Mouse (Mus musculus) kidney, adult 2 months (tissue): ENCODE data around the gene 9330161L09Rik. TPM values are rescaled to one million over a fixed set of nuclear protein-coding genes. Genes with fewer than 3 reads are reported as not detected.

ENCODE experiments used
- DNase-seq: peaks from one replicate; pipeline ENCODE4 v3.0.0; 2021
- H3K27ac ChIP-seq: fragments of 200-500 bp; 2 replicates; pipeline ENCODE4 v1.5.1; 2012; ENCODE audit warnings: low read depth, low read length, control low read depth, inconsistent platforms; ENCODE audit not compliant: insufficient read depth
- H3K27me3 ChIP-seq: fragments of 200-500 bp; replicated peaks from 2 replicates; pipeline ENCODE4 v1.6.1; 2012; ENCODE audit warnings: mild to moderate bottlenecking, moderate library complexity, low read length, inconsistent platforms; ENCODE audit not compliant: control insufficient read depth, insufficient read depth
- H3K36me3 ChIP-seq: fragments of 200-500 bp; 2 replicates; pipeline ENCODE4 v1.6.1; 2012; ENCODE audit warnings: mild to moderate bottlenecking, moderate library complexity, low read length, inconsistent platforms; ENCODE audit not compliant: control insufficient read depth, insufficient read depth
- H3K4me1 ChIP-seq: fragments of 200-500 bp; 2 replicates; pipeline ENCODE4 v1.6.1; 2011; ENCODE audit warnings: low read length; ENCODE audit not compliant: control insufficient read depth, insufficient read depth
- H3K4me3 ChIP-seq: fragments of 200-500 bp; 2 replicates; pipeline ENCODE4 v1.5.1; 2011; ENCODE audit warnings: mild to moderate bottlenecking, low read depth, low read length, control low read depth; ENCODE audit not compliant: insufficient read depth
- CTCF ChIP-seq: fragments of 200-500 bp; conservative IDR thresholded peaks from 2 replicates; pipeline ENCODE4 v1.5.1; 2011; ENCODE audit warnings: low read depth, mild to moderate bottlenecking, control low read depth, low read length, moderate library complexity, mixed read lengths; ENCODE audit not compliant: insufficient read depth, insufficient read length
- POLR2A ChIP-seq: fragments of 200-500 bp; IDR thresholded peaks from one replicate; pipeline ENCODE4 v1.6.1; 2011; ENCODE audit warnings: low read depth, low read length, control low read depth
- WGBS: fragments of 180-500 bp; shearing (Covaris S2); methylation state at CpG from one replicate; pipeline ENCODE4 v1.1.7; 2018; 5-methylcytosine and 5-hydroxymethylcytosine counted together
- polyA plus RNA-seq: library from polyadenylated mRNA; depleted of rRNA; stranded (reverse); fragments of >200 nt; gene quantifications from 2 replicates; pipeline ENCODE4 v1.2.3, GENCODE M21; 2012

Gene 9330161L09Rik
- polyA plus RNA-seq, 1 experiment, result 0.81 TPM

DNA sequence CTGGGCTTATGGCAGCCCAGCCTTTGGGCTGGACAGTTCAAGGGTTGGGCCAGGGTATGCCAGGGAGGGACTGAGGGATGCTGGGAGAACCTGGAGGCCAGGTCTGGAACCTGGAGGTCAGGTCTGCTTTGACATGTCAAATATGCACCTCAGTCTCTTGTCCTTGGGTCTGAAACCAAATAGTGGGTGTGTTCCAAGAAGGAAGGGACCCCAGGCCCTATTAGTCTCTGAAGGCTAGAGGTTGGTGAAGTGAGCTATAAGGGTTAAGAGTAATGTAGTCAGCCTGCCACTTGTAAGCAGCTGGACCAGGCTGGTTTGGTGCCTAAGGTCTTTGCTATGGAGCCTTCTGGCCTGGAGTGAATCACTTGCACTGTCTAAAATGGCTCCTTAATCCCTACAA lies 27.2 kb upstream of the 9330161L09Rik start:
- no peak for TF ChIP-seq CTCF
- no peak for TF ChIP-seq POLR2A
- Histone ChIP-seq H3K27ac (peak overlapping the region; percentile 87), H3K4me3 (peak overlapping the region; percentile 61), H3K36me3 (no peaks in the 10 kb centered on the region), H3K27me3 (no peaks in the 10 kb centered on the region), H3K4me1 (peaks cover 12% of the 10 kb centered on the region)
- DNase-seq, result no peak

DNA sequence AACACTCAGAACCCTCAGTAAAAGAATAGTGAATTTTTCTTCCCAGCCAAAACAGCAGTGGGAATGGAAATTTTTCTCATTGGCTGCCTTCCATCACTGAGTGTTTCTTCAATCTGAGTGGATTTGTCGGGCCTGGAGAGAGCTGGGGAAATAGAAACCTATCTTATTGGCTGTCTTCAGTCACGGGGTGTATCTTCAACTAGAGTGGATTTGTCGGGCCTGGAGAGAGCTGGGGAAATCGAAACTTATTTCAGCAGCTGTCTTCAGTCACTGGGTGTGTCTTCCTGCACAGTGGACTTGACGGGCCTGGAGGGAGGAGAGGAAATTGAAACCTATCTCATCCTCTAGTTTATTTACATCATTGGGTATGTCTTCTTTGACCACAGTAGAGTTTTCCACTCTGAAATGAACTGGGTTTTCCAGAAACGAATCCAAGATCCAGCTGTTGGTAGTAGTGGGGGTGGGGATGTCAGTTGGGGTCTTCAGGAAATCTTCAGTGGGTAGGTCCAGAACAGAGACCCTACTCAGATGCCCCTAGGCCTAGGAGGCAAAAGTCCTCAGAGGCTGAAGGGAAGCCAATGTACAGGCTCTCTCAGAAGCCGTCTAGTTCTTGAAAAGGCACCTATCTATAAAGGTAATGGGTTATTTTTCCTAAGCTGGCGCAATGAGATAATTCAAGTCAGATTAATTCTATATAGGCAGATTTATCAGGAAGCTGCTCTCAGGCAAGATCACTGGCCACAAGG lies 26.5 kb upstream of the 9330161L09Rik start, which contains the start of gene Ifi27:
Gene Ifi27 (plus strand): TSS at position 226 of the 746 bp plus-strand sequence.
- DNase-seq, result peak; percentile 96
- H3K4me3 ChIP-seq, result peak within 1 kb of the TSS; percentile 61

DNA sequence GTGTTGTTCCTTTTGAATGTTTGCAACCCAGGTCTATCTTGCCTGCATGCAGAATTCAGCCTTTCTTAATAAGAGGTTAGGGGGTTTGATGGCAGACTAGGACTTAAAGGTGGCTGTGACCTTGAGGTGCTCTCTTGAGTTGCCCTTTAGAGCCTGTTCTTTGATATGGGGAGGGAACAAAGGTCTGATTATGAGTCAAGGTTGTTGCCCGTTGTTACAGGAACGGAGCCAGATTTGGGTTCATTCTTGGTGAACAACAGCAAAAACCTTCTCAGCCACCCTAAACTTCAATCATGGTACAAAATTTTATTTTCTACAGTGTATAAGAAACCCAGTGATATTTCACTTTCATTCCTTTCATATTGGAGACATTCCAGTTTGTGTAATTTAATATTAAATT lies 25.8 kb upstream of the 9330161L09Rik start:
- TF ChIP-seq CTCF (no peak), POLR2A (no peak)
- H3K36me3 ChIP-seq, result no peaks in the 10 kb centered on the region
- no peaks in the 10 kb centered on the region for H3K27me3 ChIP-seq
- peak; percentile 37 for DNase-seq
- no peak overlapping the region for H3K4me3 ChIP-seq
- H3K4me1 ChIP-seq, result peaks cover 12% of the 10 kb centered on the region
- 31% methylated on average over 2 of the region's 2 CpGs for WGBS
- H3K27ac ChIP-seq, result peak overlapping the region; percentile 89

More for the DNA sequence above, 26.5 kb upstream of the 9330161L09Rik start, which contains the start of gene Ifi27:
- H3K27ac ChIP-seq, result peak within 1 kb of the TSS; percentile 89
- H3K36me3 ChIP-seq, result no peaks in the 10 kb centered on the region
- no peaks in the 10 kb centered on the region for H3K27me3 ChIP-seq
- H3K4me1 ChIP-seq, result peaks cover 12% of the 10 kb centered on the region
- TF ChIP-seq POLR2A (no peak), CTCF (no peak)
- WGBS, result 27% methylated on average over 8 of the region's 8 CpGs

DNA sequence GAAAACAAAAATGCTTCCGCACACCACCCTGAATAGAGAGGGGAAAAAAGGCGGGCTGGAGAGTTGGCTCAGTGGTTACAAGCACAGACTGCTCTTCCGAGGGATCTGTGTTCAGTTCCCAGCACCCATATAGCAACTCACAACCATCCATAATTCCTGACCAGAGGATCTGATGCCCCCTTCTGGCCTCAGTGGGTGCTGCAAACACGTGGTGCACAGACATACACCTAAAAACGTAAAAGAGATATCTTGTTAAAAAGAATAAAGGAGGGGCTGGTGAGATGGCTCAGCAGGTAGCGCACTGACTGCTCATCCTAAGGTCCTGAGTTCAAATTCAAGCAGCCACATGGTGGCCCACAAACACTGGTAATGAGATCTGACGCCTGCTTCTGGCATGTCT lies 19.1 kb upstream of the 9330161L09Rik start:
- no peak for DNase-seq
- WGBS, result 91% methylated on average over 7 of the region's 7 CpGs
- H3K27ac ChIP-seq, result no peak overlapping the region

DNA sequence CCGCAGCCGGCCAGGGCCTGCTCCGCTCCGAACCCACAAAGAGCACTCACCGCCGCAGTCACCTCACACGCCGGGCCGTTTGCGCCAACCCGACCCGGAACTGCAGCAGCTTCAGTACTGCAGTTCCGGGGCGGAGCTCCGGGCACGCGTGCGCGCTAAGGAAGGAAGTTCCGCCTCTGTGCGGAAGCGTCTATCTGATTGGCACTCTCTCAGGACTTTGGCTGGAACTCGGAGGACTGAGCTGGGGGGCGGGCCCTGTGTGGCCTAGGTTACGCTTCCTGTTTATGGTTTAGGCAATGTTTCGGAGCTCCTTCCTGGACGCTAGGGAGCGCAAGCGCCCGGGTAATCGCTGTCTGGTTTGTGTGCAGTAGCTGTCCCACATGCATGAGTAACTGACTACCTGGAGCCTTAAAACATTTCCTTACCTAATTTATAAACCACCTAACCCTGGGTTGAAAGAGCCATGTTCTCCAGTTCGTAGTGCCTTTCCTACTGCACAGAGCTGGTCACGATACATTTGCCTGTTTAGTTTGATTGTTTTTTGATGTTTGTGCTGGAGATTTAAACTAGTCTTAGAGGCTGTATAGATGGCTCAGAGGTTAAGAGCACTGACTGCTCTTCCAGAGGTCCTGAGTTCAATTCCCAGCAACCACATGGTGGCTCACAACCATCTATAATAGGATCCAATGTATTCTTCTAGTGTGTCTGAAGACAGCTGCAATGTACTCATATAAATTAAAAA lies 18.3 kb upstream of the 9330161L09Rik start, which contains the start of gene Ddx24:
Gene Ddx24 (minus strand): TSS at position 102 of the 742 bp plus-strand sequence.
- H3K4me1 ChIP-seq, result peaks cover 10% of the 10 kb centered on the region
- no peaks in the 10 kb centered on the region for H3K27me3 ChIP-seq
- DNase-seq, result peak; percentile 100
- H3K4me3 ChIP-seq, result peak within 1 kb of the TSS; percentile 85
- WGBS, result under 1% methylated on average over 33 of the region's 33 CpGs
- H3K36me3 ChIP-seq, result no peaks in the 10 kb centered on the region; the same call in 1 of the 2 replicates
- TF ChIP-seq POLR2A, result peak; percentile 17
- peak; percentile 96 for TF ChIP-seq CTCF
- peak within 1 kb of the TSS; percentile 37; the same call in 1 of the 2 replicates for H3K27ac ChIP-seq

More for the DNA sequence above, 19.1 kb upstream of the 9330161L09Rik start:
- Histone ChIP-seq H3K27me3 (no peaks in the 10 kb centered on the region), H3K4me1 (peaks cover 10% of the 10 kb centered on the region), H3K4me3 (no peak overlapping the region), H3K36me3 (no peaks in the 10 kb centered on the region; the same call in 1 of the 2 replicates)
- TF ChIP-seq CTCF (no peak), POLR2A (no peak)

DNA sequence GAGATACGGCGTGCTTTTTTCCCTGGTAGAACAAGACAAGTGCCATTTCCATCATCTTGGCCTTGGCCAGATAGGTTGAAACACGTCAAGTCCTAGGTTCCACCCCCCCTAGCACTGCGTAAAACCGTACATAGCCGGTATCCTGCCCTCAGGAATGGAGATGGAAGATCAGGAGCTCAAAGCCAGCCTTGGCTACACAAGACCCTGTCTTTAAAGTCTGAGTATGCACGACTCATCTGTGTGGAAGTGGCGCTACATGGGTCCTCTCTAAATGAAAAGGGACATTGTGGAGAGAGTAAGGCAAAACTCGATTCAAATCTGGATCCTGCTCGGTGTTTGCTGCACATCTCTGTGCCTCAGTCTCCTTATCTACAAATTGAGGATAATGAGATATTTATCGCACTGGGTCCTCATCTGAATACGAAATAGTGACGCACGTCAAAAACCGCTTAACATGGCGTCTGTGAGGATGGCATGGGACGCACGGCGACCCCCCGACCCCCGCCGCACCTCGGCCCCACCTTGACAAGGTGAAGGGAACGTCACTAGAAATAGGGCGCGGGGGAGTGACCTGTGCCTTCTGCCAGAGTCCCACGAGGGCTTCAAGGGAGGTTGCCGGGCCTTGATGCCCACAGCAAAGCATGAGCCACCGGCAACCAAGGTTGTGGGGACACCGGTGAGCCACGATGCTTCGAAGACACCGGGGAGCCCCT lies 17.6 kb upstream of the 9330161L09Rik start:
- Histone ChIP-seq H3K27ac (peak overlapping the region; percentile 19; the same call in 1 of the 2 replicates), H3K4me3 (peak overlapping the region; percentile 85), H3K36me3 (no peaks in the 10 kb centered on the region; the same call in 1 of the 2 replicates), H3K4me1 (peaks cover 10% of the 10 kb centered on the region), H3K27me3 (no peaks in the 10 kb centered on the region)
- WGBS, result 7% methylated on average over 33 of the region's 33 CpGs
- DNase-seq, result no peak
- TF ChIP-seq CTCF (no peak), POLR2A (no peak)

DNA sequence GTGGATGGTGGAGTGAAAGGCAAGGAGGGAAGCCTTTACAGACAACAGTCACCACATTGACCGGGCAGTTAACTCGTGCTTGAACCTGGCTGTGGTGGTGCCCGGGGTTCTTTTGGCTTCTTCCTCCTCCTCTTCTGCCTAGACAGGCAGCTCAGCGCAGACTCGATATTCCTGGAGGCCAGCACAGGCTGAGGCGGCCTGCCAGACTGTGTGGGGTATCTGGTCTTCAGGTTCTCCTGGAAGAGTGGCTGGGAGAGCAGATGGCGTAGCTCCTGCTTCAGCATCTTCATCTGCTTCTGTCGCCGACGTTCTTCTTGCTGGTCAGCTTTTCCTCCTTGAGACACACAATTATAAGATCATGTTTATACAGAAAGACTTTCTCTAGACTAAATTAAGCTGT lies 524 bp upstream of the 9330161L09Rik start:
- Histone ChIP-seq H3K27ac (no peak overlapping the region), H3K36me3 (0 out of 2 replicates have a peak, but pooled peaks cover 2% of the 10 kb centered on the region), H3K27me3 (no peaks in the 10 kb centered on the region), H3K4me1 (no peaks in the 10 kb centered on the region), H3K4me3 (no peak overlapping the region)
- WGBS, result 90% methylated on average over 10 of the region's 10 CpGs
- TF ChIP-seq POLR2A (no peak), CTCF (no peak)
- DNase-seq, result no peak
